Mouse (Mus musculus): ENCODE results near the gene Hephl1.
A peak's percentile ranks its signal among the peaks of the same experiment; 100 is the strongest.
"Not testable (repeated sequence)": the region's sequence is repeated elsewhere in the genome, so short reads cannot be mapped to it uniquely, and the experiment has no call there.

The Hephl1 gene

DNA sequence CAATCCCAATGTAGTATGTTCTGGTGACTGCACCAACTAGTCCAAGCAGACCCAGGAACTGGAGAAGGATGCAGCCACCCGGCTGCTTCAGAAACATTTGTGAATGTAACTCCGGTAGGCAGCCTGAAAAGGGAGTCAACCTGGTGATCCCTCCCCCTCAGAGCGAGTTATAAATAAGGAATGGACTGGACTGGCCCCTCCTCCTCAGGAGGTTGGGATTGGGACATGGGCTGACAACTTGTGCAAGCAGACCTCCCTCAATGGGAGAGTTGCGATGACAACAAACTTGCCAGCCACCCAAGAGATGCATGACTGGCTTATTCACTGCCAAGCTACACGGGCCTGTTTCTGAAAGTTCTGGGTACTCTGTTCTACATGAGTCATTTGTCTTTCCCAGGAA is at the start of gene Hephl1:
TSS of gene Hephl1 (minus strand) at position 101 of the 400 bp plus-strand sequence.
- no peak for DNase-seq (ENCODE audit: low read depth, low spot score)

DNA sequence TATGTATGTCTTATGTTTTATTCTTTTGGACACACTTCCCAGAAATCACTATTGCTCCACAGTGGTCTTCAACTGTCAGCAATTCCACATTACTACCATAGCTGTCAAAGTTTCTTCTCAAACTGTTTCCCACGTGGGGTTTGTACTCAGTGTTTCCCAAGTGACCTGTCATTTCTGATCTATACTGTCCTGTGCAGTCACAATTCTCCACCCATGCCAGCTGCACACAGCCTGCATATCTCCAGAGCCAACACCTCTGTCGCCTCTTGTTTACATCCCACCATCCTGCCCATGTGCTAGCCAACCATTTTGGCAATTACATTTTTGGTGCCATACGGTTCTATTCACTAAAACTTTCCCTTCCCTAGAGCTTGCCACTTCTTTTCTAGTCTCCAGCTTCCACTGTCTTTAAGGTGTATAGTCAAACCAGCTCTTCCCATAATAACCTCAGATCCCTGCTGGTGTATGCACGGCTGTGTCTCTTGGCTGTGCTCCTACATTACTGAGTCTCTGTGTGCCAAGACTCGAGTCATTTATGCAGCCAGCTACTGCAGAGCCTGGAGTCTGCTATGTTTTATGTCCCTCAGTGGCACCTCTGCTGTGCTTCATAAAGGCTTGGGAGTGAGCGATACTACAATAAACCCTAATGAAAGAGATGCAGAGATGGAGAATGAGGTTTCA is 37.5 kb upstream of the Hephl1 start:
- DNase-seq (ENCODE audit: low read depth, low spot score), result peak; percentile 3

DNA sequence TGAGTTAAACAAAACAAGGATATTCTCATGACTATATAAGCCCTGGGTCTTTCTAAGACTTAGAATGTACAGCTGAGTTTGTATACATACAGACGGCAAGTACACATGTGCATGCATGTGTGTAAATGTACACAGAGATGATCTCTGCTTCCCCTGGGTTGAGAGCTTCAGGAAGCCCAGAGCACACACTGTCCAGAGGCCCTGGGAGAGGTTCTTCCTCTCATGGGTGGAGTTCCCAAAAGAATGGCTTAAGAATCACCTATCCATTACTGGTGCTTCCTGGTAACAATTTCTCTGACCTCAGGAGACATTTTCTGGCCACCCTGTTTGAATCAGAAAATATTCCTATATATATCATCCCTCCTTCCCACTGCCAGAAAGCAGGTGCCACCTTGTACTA is 28.6 kb upstream of the Hephl1 start:
- DNase-seq (ENCODE audit: low read depth, low spot score), result no peak

DNA sequence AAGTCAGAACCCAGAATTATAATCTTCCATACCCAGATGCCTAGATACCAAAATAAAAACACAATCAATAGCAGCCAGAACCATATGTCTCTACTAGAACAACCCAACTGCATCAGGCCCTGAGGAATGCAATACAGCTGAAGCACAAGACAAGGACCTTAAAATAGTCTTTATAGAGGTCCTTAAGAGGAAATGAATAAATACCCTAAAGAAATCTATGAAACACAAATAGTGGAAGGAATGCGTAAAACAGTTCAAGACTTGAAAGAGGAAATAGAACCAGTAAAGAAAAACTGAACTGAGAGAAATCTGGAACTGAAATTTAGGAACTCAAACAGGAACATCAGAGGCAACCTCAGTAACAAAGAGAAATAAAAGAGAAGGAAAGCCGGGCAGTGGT is 14.0 kb upstream of the Hephl1 start:
- no peak for DNase-seq (ENCODE audit: low read depth, low spot score)

DNA sequence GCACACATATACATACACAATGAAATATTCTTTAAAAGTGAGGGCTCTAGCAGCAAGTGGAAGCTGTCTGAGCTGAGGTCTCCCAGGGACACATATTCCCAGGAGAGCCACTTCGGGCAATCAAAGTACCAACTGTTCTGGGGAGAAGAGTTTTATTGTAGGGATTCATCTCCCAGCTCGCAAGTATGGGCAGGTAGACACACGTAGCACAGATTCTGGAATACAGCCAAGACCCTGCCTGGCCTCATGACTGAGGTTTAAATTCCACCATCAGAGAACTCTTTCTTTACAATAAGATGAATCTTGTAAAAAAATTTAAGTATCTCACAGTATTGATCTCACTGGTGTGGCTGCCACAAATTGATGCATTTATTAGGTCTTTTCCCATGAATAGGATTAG is 10.5 kb upstream of the Hephl1 start:
- no peak for DNase-seq (ENCODE audit: low read depth, low spot score)

DNA sequence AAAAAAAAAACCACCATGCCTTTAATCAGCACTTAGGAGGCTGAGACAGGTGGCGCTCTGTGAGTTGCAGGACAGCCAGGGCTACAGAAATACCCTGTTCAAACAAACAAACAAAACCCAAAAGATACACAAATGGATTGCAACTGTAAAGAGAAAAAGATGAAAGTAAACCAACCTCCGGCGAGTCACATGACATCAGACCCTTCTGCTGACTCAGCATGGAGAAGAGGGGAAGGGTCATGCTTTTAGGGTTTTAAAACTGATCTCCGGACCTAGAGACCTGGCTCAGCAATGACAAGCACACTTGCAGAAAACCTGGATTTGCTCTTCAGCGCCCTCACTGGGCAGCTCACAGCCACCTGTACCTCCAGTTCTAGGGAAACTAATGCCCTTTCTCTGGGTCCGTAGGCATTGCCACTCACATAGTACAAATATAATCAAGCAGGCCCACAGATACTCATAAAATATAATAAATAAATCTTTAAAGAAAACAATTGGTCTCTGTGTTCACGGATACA is 9.0 kb upstream of the Hephl1 start:
- no peak for DNase-seq (ENCODE audit: low read depth, low spot score)

DNA sequence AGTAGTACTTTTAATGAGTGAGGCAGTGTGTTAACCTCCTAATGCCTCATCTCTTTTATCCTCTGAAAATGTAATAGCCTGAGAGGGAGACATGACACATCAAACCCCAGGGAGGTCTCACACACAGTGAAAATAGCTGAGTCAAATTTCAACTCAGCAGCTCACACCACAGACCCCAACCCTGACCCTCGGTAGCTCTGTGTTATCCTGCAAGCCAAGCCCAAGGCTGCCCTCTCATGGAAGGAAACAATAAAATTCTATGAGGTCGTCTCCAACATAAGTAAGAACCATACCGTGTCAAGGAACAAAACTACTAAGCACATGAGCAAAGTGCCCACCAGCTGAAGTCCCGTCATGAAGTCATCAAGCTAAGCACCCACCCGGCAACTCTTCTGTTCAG is 8.3 kb upstream of the Hephl1 start:
- DNase-seq (ENCODE audit: low read depth, low spot score), result no peak

DNA sequence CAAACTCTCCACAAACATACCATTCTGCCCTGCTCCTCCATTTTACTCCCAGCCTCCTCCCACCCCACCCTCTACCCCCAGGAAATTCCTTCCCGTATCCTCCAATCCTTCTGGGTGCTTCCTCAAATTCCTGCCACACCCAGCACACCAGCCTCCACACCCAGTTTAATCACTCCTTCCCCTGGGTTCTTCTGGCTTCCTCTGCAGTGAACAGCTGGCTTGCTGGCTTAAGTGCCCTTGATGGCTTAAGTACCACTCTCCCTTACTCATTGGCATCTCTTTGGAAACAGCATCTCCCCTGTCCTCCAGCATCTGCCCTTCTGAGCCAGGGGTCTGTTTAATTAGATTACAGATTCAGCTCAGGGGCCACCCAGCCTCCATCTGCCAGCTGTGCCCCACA is 7.6 kb upstream of the Hephl1 start:
- DNase-seq (ENCODE audit: low read depth, low spot score), result no peak

DNA sequence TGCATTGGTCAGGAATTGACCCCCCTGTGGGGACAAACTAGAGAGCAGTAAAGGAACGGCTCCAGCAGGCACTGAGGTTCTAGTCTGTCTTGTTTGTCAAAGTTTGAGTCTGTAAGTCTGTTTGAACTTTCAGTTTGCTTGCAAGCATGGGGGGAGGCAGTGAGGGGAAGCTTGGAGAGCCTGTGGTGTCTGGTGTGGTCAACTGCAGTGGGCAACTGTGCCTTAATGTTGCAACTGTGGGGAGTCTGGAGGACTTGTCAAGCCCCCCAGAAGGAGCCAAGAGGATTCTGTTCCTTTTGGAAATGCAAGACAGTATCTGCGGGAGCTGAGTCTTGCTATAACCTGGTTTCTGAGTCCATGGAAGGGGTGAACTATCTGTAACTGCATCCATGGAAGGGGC is 4.3 kb upstream of the Hephl1 start:
- DNase-seq (ENCODE audit: low read depth, low spot score), result no peak

DNA sequence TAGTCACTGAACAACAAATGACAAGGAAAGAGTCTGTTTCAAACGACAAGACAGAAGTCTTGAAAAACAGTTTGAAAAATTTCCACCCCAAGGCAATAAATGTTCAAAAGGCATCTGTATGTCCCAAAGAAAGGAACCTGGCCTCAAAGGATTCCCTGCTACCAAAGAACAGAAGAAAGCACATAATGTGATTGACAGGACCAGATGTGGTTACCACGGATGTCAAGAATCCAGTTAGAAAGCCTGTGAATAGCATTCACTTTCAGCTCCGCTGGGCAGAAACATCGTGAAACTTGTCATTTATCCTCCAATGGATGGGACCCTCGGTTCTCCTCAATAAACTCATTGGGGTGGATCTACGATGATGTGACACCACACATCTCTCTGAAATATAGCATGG is 2.2 kb upstream of the Hephl1 start:
- DNase-seq (ENCODE audit: low read depth, low spot score), result no peak

DNA sequence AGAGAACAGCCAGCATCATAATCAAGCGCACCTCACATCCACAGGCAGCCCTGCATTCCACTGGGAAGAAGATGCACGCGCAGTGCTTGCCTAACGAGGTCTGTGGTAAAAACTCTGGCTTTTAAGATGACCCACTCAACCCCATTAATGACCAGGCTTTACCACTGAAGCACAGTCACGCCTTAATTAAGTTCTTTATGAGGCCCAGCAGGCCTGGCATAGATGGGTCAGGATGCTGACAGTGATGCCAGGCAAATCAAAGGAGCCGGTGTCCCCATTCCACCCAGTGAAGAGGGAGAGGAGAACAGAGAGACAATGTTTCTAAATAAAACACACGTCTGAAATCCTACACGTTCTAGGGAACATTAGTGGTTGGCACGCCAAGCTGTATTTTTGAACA is 3.8 kb downstream of the Hephl1 start:
- no peak for DNase-seq (ENCODE audit: low read depth, low spot score)

DNA sequence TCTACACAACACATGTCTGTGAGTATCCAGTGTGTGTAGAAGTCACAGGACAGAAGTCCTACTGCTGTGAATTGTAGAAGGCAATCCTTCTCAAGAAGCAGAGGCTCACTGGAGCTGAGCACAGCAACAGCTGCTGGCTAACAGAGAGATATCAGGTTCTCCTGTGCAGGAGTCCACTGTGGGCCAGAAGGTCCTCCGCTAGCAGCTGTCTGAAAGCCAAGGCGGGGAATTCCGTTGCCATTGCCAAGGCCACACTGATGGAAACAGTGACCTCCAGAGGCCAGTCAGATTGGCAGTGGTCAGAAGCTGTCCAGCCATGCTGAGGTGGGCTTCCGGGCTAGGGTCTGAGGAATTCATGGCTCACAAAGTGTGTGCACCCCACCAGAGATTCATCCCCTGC is 6.8 kb downstream of the Hephl1 start:
- DNase-seq (ENCODE audit: low read depth, low spot score), result no peak

DNA sequence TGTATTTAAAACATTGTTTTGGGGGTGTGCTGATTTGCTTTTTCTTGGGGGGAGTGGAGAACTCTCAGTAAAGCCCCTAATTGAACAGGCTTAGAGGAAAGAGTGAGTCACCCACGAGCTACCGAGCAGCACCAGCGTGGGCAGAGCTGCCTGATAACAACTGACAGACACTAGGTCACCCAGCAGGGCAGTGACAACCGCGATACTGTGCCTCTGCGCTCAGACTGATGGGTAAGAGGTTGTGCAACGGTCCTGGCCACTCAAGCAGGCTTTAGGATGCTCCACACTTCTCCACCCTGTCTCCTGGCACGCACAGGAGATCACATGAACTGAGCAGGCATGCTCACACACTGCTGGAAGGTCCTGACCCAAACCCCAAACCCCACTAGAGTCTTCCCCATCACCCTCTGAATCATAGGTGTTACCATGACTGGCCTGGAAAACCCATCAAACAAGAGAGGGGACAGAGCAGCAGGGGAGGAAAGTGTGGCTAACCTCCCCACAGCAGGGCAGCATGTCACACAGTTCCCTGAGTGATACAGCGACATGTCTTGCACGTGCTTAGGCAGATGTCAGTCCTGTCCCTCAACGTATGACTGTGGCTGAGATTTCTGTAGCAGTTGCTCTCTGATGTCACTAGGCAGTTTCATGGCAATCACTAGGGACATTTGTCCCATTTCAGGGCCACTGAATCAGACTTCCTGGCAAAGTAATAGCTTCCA is 8.2 kb downstream of the Hephl1 start:
- no peak for DNase-seq (ENCODE audit: low read depth, low spot score)

DNA sequence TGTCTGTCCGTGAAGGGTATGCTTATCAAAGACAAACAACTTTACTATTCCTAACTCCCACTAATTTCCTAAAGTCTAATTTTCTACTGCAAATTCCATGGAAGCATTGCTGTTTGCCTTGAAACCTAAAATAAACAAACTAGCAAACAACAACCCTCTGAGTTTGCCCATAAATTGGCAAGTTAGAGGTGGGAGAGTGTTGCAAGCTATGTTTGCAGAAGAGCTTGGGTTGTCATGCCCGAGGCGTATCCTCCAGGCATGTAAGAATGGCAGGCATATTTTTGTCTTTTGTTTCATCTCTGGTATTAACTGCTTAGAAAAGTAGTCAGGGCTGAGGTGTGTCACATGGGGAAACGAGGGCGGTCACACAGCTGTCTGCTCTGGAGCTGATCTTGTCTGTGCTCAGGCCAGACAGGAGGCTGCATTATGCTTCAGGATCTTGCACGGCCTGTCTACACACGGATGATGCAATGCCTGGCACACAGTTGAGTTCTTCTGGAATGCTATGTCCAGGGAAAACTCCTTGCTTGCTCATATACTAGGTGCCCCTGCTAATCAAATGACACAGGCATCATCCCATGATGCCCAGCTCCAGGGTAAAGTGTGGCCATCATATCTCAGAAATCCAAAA is 10.3 kb downstream of the Hephl1 start:
- no peak for DNase-seq (ENCODE audit: low read depth, low spot score)

DNA sequence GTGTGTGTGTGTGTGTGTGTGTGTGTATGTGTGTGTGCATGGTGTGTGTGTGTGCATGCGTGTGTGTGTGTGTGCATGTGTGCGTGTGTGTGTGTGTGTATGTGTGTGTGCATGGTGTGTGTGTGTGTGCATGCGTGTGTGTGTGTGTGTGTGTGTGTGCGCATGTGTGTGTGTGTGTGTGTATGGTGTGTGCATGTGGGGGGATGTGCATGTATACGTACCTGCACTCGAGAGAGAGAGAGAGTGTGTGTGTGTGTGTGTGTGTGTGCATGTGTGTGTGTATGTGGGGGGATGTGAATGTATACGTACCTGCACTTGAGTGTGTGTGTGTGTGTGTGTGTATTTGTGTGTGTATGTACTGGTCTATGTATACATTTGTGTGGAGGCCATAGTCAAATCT is 13.5 kb downstream of the Hephl1 start:
- DNase-seq (ENCODE audit: low read depth, low spot score), result not testable (repeated sequence)

DNA sequence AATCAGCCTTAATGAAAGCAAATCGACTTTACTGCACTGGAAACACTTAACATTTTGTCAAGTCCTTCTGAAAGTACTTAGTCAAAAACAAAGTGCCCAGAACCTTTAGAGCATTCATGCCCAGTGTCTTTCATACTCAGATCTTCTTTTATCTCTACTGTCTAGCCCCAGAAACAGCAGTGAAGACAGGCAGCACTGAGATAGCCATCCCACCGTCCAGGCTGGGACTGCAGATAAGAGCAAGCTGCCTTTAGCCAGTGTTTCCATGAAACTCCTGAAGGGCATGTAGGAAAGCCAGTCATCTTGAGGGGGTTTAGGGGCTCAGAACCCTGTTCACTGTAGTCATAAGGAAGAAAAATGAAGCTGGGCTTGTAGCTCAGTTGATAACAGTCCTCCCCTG is 14.7 kb downstream of the Hephl1 start:
- DNase-seq (ENCODE audit: low read depth, low spot score), result no peak

DNA sequence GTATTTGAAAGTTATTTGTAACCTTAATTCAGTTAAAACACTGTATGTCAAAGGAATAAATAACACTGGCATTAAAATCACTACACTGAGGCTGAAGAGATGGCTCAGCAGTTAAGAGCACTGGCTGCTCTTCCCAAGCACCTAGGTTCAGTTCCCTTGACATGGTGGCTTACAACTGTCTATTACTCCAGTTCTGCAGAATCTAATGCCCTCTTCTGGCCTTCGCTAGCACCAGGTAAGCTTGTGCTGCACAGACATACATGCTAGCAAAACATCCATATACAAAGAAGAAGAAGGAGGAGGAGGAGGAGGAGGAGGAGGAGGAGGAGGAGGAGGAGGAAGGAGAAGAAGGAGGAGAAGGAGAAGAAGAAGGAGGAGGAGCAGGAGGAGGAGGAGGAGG is 15.7 kb downstream of the Hephl1 start:
- DNase-seq (ENCODE audit: low read depth, low spot score), result no peak

DNA sequence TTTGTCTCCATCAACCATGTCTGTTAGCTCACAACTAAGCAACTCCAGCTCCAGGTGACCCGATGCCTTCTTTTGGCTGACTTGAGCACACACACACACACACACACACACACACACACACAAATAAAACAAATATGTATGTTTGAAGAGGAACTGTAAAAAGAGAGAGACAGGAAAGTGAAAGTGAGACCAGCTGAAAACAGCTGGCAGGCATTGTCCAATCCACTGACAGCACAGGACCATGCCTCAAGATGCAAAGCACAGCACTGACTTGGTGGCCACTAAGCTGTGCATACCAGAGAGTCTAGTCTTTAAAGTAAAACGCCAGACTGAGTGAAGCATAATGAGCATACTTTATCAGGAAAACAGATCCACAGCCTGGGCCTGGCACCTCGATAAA is 16.7 kb downstream of the Hephl1 start:
- no peak for DNase-seq (ENCODE audit: low read depth, low spot score)

DNA sequence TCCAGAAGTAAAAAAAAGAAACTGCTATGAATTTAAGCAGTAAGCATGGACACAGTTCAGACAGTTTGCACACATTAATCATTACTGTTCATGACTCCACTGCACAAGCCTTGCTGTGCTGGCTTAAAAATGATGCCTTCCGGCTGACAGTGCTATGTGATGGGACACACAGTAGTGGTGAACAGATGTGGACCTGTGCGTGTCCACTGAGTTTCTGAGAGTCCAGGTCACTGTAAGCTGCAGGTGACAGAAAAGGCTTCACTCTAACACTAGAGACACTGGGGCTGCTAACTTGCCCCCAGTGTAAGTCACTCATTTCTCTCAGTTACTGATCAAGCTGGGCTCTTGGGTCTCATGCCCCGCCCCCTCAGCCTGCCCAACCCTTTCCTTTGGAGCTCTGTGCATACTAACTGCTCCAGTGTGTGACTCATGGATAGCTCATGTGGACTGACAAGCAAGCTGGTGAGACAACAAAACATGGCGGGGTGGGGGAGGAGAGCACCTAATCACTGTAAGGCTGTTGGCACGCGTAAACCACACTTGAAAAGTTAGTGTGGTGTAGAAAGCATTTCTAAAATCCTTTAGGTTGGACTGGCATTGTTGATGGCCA is 43.1 kb downstream of the Hephl1 start:
- DNase-seq (ENCODE audit: low read depth, low spot score), result peak; percentile 29

DNA sequence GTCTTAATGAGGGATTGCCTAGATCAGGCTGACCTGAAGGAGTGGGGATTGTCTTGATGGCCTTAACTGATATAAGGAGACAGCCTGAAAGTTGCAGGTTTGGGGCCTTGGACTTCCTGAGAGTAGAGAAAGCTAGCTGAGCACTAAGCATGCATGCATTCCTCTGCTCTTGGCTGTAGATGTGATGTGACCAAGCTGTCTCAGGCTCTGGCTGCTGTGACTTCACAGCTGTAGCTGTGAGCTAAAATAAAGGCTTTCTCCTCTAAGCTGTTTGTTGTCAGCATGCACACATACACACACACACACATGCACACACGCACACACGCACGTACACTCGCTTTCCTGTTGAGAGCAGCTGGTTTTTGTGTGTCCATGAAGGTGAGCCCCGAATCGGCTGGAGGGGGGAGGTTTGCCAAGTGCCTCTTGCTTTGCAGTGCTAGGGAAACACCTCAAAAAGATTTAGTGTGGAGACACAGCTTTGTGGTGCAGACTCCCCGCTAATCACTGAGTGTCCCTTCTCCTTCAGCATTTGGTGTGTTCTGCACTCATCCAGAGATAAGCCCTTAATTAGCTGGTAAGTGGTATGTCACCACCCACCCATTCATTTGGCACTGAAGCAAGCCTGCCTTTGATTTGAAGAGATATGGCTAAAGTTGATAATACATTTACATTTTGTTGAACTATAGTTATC is 43.8 kb downstream of the Hephl1 start:
- no peak for DNase-seq (ENCODE audit: low read depth, low spot score)

DNA sequence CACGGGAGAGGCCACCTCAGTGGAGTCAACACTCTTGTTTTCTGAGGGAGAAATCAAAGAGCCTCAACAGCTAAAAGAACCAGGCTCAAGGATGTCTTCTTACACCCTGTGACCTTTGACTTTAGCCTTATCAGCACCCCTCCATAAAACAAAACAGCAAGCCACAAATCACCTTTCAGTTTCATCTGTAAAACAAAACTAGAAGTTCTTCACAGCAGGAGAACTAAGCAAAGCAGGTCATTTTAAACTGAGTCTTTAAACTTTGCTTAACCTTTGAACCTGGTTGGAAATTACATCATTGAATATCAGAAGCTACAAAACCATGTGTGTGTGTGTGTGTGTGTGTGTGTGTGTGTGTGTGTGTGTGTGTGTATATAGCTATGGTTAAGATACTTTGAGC is 47.7 kb downstream of the Hephl1 start:
- no peak for DNase-seq (ENCODE audit: low read depth, low spot score)

DNA sequence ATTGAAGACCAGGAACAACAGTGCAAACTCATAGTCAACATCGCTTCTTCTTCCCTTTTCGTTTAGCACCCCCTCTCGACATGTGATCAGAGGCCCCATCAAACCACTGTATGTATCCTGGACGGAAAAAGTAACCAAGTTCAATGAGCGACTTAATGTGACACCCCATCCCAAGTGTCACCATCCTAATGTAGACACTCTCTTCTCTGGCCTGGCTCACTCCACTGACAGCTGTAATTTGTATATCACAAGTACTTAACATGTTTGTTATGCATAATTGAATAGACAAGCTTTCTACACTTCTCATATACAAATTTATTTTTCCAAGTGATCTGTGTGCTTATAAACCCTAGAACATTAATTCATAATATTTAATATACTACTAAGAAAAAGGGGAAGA is 51.1 kb downstream of the Hephl1 start:
- no peak for DNase-seq (ENCODE audit: low read depth, low spot score)

All from telencephalon, adult 2 months (tissue).